Mouse (Mus musculus) left cerebral cortex, postnatal 14 days (tissue): ENCODE measurements at regions not wholly inside any gene's neighbourhood (a gene's known extent, or its start where the extent isn't known, plus 50 kb on each side); places are given as distances from the start of the nearest gene placed in this dataset.

Source experiments
- DNase-seq, 2 experiments: peaks; one replicate each; pipeline ENCODE4 v3.0.0; 2021 to 2022; ENCODE audit warnings: low spot score in 2 of 2, mixed read lengths in 1 of 2
- intact Hi-C: fragments of 180-260 bp; cut with DNase I; formaldehyde crosslinking; loops from one replicate; pipeline ENCODE4 v1.15.1; 2025

DNA sequence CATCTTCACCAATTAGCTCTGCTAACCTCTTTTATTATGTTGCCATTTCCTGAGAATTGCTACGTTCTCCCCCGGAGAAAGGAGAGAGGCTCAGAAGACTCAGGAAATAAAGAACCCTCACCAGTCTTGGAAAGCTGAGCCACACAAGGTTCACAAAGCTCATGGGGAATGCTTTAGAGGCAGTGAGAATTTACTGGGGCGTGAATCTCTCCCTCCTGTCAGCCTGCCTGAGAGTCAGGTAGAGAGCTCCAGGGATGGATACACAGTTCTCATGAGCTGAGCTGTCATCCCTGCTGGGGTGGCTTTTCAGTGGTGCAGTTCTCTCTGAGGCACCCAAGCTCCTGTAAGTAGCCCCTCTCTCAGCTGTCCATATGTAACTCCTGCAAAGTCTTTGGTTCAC lies 203.0 kb upstream of the Ndst3 start:
- DNase-seq = no peak

DNA sequence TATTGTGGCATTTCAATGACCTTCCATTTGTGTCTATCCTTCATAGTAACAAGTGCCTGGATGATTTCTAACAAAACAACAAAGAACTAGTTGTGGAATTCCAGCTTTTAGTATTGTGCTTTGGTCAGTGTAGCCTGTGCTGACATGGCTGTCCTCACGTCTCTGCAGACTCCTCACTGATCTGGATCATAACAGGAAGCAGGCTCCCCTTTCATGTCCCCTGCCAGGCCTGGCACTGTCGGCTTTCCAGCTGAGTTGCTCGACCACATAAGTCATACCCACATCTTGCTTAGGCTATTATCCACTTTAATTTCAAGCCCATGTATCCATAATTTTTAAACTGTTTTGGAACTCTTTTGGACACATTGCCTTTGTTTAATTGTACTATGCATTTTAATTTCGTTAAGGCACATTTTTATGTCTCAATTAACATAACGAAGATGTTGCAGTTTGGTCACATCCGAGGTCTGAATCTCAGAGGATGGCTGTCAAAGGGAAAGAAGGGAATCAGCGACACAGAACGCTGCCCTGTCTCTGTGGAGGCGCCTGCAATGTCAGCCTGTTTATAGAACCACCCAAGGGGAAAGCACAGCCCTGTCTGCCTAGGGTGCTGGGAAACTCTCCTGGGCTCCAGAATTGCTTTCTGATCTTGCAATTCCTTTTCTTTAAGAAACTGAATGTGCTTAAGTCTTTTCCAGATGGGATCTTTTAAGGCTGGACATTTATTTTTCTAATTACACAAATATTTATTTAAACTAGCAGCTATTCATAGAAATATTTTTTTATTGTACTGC lies 215.5 kb upstream of the Ndst3 start:
- intact Hi-C loops = no loop called here
- no peak for DNase-seq

More for the DNA sequence above, 203.0 kb upstream of the Ndst3 start:
- intact Hi-C loops = no loop called here

DNA sequence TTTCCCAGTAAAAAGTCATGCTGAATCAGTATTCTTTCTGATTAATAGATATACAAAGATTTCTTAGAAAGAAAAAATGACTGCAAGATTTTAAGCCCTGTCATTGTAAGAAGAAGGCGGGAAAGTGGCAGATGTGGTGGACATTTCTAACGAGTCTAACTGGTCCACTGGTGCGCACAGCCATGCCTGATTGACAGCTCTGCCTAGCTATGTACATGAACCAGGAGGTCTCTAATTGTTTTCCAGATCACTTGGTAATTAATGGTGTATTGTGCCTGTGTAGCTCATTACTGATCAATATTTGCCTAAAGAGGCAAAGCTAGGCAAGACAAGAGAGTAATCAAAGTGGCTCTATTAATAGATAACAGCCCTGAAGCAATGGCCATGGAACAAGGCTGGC lies 227.5 kb upstream of the Ndst3 start:
- no peak for DNase-seq
- intact Hi-C loops = no loop called here

DNA sequence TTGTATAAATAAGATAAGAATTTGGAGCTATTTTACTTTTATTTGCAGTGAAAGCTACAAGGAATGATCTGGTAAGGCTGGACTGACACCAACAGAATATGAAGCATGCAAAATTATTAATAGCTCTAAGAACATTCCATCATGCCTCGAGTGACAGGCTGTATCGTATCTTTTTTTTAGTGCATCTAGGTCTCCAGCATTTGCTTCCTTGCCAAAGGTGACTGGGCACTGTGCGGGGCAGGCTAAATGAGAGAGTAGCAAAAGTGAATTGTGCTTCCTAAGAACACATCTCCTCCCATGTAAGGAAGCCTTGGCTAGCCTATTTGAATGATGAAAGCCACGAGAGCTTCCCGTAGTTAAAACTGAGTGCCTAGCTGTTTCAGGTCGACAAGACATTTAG lies 261.5 kb upstream of the Ndst3 start:
- DNase-seq = no peak
- intact Hi-C loops = no loop called here

DNA sequence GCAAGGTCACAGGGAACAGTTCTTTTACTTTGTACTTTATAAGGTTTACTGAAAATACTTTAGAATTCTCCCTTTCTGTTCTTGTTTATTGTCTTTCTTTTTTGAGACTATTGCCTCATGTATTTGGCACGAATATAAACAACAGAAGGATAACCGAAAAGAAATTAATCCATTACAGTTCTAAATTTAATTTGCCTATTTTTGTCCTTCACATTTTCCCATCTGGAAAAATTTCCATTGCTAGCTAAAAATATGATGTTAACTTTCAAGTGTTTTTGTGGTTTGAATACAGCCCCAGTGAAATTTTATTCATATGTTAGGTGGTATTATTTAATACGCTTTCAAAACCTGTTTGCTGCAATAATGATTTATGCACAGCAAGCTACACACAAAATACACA lies 276.7 kb upstream of the Ndst3 start:
- intact Hi-C loops = no loop called here
- no peak for DNase-seq

DNA sequence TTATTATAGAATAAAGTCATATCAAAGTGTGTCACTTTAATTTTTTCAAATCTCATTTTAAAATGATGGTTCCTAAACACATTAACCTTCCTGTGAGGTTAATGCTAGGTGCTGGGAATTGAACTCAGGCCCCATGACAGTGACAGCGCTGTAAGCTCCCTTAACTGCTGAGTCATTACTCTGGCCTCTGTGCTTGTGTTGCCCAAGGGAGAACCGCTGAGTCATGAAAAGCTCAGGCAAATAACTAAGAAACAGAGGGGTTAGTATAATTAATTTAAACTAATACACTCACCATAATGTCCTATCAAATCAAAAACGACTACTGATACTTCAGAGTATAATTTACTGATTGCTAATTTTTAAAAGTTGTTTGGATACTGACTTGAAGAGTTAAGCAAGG lies 281.7 kb upstream of the Ndst3 start:
- intact Hi-C loops = no loop called here
- DNase-seq = no peak

DNA sequence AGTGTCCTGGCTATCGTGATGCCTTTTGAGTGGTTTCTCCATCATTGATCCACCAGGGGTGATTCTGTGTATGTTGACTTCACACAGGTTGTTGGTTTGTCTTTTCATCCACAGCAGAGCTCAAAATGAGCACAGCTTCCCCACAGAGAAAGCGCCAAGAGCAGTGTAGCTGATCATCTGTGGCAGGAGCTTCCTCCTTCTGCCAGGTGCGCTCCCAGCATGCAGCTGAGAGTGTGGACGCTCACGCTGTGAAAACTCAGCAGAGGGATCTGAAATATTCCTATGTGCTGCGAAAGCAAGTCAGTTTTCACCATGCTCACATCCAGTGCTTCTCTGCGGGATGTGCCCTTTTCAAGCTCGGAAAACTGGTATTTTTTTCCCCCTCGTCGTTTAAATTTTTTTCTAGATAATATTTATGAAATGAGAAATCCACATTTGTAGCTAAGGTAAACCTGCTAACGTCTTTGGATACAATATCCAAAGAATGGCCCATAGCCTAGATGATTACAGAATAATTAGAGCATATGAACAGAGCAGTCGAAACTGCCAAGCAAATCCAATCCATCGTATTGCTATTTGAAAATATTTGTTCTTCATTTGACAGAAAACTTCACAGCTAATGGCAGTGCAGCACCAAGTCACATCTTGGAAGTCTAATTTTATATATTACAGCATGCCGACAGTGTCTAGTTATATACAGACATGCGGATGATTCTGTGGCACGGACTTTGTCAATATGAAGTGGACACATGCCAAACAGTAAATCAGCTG lies 283.3 kb upstream of the Ndst3 start:
- intact Hi-C loops = no loop called here
- DNase-seq = peak in 1 of 2 experiments; percentile 4

DNA sequence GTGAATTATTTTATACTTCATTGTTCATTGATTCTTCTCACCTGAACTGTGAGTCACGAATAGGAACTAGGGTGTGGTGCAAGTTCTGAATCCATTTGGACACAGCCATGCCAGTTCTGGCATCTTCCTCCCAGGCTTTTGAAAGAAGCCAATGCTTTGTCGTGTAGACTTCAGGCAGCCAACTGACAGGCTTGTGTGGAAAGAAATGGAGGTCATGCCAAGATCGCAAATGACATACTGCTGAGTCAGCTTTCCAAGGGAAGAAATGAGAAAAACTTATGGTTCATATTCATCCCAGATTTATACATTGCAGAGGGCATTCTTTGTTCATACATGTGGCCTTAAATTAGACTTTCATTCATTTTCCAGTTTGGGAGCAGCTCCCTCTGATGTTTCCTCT lies 285.8 kb upstream of the Ndst3 start:
- no peak for DNase-seq
- intact Hi-C loops = no loop called here

DNA sequence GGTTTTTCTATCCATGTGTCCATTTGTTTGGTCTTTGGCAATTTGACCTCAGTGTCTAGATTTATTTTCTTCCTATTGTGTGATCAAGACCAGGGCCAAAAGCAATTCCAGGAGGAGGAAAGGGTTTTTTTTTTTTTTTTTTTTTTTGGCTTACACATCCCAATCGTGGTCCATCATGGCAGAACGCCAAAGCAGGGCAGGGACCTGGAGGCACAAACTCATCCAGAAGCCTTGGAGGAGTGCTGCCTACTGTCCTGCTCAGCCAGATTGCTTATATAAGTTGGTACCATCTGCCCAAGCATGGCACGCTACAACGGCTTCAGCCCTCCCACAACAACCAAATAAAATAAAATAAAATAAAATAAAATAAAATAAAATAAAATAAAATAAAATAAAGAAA lies 286.5 kb upstream of the Ndst3 start:
- intact Hi-C loops = no loop called here
- DNase-seq = no peak

DNA sequence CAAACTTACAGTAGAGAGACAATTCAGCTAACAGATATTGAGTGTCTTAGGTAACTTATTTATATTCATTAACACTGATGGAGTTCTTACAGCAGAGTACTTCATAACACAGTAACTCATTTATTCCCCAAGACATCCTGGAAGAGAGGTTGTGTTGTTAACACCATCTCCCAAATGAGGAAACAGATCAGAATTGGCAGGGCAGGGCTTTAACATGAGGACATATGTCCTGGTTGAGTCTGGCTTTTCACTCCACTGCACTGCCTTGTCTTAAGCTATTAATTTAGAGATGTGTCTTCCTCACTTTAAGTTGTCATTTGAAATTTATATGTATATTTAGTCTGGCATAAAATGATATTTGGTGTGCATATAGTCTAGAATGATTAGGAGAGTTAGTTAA lies 292.4 kb upstream of the Ndst3 start:
- intact Hi-C loops = no loop called here
- no peak for DNase-seq

DNA sequence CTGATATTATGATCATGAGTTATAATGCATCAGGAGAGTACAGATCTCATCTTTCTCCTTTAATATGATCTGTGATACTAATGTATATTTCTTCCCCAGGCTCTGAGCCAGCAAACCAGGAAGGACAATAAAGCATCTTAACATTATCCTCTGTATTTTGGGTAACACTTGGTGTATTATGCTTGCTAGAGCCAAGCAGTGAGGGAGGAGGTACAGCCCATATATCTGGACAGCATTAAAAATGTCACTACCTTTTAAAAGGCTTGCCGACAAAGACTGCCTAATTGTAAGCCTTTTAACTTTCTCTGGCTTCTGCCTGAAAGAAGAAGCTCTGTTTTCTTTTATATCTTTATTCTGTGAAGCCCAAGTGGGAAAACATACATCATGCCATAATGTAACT lies 292.9 kb upstream of the Ndst3 start:
- DNase-seq = no peak
- intact Hi-C loops = no loop called here

DNA sequence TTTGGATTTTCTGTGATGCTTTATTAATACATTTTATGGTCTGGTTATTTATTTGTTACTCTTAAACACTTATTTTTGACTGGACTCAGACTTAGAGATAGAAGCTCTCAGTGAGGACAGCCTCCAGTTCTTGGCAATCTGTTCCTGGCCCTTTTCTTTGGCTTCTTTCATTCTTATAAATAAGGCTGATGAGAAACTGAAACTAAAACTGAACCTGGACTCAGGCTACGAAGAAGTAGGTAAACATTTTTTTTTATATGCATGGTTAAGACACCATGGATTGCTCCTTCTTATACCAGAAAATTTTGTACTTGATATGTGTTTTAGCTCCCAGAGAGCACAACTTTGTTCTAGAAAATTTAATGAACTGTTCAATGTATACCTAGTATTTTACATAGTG lies 293.4 kb upstream of the Ndst3 start:
- intact Hi-C loops = no loop called here
- no peak for DNase-seq

DNA sequence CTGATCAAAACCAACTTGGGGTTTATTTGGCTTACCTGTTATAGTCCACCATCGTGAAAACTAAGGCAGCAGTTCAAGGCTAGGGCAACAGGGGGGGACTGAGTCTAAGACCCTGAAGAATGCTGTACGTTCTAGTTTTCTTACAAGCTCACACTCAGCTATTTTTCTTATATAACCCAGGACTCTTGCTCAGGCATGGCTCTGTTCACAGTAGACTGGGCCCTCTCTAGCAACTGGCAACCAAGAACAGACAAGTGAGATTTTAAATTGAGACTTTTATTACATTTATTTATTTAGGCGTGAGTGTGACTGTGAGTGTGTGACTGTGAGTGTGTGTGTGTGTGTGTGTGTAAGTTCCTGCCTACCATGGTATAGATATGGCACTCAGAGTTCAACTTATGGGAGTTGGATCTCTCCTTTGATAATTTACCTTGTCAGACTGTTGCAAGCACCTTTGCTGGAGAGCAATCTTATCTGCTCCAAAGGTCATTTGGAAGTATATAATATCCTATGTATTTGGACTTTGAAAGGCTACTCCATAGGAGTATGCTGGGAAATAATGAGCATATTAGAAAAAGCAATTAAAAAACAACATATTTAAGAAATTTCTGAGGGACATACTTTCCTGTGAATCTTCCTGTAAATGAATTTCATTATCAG lies 309.4 kb upstream of the Ndst3 start:
- no peak for DNase-seq
- intact Hi-C loops = no loop called here

DNA sequence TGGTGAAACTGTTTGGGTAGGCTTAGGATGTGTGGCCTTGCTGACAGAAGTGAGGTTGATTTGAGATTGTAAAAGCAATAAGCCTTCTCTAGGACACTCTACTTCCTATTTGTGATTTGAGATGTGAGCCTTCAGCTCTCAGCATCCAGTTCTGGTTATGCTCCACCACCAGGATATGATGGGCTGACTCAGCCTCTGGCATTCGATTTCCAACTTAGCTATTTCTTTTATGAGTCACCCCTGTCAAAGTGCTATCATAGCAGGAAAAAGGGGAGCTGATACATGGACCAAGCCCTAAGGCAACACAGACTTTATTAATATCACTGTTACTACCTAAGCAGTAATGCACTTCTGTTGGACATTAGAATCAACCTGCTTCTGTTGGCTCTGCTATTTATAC lies 310.2 kb upstream of the Ndst3 start:
- intact Hi-C loops = no loop called here
- DNase-seq = no peak

DNA sequence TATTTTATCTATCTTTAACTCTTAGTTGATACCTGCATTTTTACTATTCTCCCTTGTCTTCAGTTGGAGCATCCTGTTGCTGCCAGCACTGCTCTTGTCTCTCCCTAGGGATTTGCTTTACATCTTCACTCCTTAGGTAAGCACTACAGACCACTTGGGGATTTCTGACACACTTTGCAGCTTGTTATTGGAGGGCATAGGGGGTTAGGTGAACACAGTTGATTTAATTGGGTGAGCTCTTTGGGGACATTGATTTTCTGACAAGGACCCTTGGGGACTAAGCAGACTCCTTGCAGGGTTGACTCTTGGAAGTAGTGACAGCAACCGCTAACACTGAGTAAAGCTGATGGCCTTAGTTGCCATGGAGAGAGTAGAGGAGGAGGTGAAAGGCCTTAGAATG lies 309.0 kb upstream of the Tram1l1 start:
- intact Hi-C loops = no loop called here
- DNase-seq = no peak

DNA sequence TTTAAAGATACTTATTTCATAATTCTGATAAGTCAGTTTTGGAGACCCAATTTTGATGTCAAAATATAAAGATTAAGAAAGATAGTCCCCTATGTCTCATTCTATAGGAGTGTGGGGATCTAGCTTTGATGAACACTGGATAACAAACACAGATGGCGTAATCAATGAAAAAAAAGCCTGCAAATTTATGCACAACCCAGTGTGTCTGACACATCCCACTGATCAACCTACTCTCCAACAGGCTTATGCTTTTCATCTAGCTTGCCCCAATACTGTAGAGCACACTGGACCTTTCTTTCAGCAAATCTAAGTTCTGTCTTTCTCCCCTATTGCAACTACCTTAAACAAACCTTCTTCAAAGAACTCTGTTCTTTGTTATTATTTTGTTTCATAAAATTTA lies 302.0 kb upstream of the Tram1l1 start:
- intact Hi-C loops = no loop called here
- no peak for DNase-seq

DNA sequence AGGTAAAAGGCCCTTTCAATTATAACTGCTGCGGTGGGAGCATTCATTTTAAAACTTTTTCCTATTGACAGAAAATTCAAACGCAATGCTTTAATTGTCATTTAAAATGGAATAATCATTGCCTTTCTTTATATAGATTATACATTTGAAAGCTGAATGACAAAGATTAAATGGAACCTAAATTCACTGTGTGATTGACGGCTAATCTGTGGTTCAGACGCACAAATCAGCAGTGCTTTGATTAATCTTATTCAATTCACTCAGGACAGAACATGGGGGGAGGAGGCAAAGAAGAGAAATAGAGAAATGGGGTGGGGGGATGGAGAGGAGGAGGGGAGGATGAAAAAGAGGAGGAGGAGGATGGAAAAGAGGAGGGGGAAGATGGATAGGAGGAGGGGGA lies 294.5 kb upstream of the Tram1l1 start:
- no peak for DNase-seq
- intact Hi-C loops = no loop called here

DNA sequence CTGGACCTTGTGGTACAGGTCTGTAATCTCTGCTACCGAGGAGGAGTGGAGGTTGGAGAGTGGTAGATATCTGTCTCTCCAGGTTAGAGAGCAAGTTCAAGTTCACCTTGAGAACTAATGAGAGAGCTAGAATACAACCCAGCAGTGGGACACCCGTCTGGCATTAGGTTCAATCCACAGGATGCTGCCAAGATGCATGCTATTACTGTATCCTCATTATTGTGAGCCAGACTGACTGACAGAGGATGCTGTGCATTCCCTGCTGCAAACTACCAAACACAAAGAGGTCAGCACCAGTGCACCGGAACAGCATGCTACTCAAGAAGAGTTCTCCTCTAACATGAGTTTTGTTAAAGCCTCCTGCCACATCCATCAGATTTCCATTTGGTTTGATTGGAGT lies 253.6 kb upstream of the Tram1l1 start:
- intact Hi-C loops = loop anchor here (10.0 kb wide), 1 partner anchor 552 kb away; no protein-coding TSS in a partner anchor
- no peak for DNase-seq

DNA sequence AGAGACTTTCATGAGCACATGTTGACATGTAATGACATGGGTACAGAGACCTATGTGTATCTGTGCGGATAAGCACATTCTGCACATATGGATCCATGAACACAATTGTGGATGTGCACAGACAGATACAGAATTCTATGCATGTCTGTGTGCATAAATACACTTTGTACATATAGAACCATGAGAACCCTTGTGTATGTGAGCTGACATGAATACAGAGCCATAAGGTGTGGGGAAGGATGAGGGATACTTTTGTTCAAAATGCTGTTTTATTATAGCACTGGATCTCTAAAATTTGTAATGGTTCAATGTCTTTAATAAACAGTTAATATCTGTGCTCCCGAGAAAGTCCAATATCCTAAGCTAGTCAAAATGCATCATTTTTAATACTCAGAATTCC lies 253.1 kb upstream of the Tram1l1 start:
- DNase-seq = no peak
- intact Hi-C loops = loop anchor here (10.0 kb wide), 1 partner anchor 553 kb away; no protein-coding TSS in a partner anchor

DNA sequence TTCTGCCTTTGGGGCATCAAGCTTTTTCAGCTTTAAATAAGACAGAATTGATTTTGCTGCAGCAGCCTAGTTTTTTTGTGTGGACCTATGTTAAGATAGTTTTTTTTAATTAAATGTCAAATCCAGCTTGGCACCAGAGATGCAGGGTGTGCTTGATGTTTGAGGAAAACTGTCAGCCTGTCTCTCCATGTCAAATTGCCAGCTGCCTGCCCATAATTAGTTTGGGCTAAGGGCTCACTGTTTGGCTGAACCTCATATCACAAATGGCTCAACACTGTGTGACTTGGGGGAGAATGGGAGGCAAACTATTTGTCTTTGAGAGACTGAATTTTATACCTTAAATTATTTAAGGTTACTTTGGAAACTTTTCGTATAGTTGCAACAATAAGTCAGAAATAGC lies 252.7 kb upstream of the Tram1l1 start:
- intact Hi-C loops = loop anchor here (10.0 kb wide), 1 partner anchor 553 kb away; no protein-coding TSS in a partner anchor
- DNase-seq = no peak
